Mouse (Mus musculus): ENCODE results near the gene Polr2h.

DNA sequence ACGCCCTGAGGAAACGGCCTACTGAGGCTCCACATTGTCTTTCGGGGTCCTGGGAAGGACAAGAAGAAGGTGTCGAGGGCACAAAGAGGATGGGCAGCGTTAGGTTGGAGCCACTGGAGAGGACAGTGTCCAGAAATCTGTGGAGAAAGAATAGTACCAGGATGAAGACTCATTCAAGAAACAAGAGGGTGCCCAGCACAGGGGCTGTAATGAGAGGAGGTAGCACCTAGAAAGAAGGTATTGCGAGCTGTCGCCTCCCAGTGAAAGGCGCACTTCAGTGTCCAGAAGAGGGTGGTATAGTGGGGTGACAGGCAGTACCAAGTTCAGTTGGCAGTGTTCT is 654 bp upstream of the Polr2h start:
- TF ChIP-seq POLR2A (IDR thresholded peaks at IDR 0.05; ENCODE audit: control insufficient read depth, low read depth, low read length) (no peak), CTCF (IDR thresholded peaks at IDR 0.05; ENCODE audit: control insufficient read depth, insufficient read depth, insufficient replicate concordance, low read depth, low read length) (no peak)

Measured in testis, adult 2 months (tissue).